Mouse (Mus musculus): ENCODE measurements around the gene Abhd6.

Abhd6 gene

DNA sequence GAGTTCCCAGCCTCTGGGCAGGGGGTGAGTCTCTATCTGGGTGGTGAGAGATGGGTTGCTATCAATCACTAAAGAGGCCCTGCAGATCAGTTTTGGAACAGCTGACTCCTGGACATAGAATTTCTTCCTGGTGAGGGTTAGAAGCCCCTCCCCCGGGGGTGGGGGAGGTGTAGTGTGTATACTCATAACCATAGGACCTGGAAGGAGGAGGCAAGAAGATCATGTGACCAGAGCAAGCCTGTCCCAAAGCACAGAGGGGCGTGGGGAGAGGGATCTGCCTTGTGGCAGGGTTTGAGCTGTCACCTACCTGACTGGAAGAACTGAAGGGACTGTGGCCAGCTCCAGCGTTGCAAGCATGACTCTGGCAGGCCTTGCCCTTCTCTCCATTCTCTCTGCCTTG lies 59.4 kb downstream of the Abhd6 start:
- WGBS = 38% methylated on average over 3 of the region's 3 CpGs

DNA sequence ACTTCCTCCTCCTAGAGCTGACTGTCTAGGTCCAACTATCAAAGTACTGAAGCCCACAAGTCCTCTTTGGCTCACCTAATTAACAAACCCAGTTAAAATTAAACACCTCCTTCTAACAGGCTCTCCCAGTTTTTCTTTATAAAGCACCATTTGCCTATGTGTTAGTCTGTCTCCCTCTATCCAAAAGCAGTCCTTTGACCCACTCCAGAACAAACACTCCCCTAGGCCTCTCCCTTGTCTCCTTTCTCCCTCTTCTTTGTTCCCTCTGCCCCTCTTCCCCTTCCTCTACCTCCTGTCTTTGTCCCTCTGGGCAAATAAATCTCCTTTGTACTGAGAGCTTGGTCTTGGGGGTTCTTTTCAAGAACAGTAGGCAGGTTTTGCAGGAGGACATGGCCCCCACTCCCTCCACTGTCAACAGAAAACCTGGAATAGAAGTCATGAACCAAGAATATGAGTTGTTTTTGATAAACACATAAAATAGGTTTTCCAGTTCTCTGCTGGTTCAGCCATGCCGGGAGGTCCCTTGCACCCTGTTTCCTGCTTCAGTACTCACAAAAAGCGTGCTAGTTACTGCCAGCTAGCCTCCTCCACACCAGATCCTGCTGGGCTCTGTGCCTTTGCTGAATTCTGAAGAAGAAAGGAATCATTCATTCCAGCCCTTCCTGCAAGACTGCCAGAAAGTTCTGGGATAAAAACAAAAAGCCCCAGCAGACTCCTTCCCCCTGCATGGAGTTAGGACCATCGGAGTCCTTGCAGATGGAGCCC lies 60.0 kb downstream of the Abhd6 start:
- WGBS = 13% methylated on average over 3 of the region's 3 CpGs

DNA sequence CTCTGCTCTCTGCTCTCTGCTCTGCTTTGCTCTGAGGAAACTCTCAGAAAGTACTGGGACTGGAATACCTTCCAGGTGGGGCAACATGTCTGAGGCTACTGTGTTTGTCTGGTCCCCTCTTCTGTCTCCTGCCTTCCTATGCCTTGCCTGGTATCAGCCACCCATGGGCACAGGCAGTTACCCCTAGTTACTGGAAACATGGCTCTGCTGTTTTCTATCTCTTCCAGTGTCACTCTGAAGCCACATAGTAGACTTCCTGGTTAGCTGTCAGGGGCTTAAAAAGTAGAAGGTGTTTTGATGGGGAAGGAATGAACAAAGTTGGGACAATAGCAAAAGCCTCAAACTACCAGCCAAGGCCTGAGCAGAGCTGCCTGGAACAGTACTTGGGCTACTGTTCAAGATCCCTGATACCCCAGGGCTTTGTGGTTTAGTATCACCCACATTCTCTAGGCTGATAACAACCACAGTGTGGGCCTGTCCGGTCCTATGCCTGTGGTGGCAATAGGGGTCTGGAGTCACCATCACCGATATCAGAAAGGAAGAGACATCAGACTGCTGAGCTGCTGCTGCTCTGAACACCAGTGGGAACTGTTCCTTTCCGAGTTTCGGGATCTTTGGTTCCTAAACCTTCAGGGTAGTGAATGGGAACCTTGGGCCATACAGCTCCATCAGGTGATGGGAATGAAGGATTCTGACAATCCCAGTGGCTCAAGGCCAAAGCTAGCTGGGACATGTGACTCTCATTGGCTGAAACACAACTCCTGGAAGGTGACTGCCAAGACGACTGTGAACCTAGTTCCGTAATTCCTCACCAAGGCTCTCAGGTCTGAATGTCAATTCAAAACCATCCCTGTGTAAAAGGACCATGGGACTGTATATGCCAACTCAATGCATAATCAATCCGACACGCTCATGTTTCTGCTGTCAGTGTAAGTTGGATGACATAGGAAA lies 61.4 kb downstream of the Abhd6 start:
- WGBS = 83% methylated on average over 8 of the region's 8 CpGs

DNA sequence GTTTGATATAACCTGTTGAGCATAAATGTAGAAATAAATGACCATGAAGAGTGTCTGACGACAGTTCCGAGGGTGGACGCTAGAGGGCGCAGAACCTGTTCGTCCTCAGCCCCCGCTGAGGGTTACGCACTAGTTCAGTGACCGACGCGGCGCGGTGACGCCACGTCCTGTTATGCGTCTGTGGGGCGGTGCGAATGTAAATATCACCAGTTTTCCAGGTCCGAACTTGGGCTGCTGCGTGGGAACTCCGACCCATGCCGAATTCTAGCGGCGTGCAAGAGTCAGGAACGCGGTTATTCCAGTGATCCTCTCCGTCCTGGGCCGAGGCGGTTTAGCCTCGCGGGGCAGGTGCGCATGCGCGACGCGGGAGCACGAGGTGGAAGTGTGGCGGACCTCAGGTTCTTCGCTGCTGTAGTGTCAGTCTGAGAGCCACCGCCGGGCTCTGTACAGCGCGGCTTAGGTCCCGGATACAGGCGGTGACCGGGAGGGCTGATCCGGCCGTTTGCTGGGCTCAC lies 77.5 kb downstream of the Abhd6 start, which contains the start of gene Rpp14:
TSS of gene Rpp14 (plus strand) at position 203 of the 515 bp plus-strand sequence.
- WGBS = under 1% methylated on average over 47 of the region's 47 CpGs

DNA sequence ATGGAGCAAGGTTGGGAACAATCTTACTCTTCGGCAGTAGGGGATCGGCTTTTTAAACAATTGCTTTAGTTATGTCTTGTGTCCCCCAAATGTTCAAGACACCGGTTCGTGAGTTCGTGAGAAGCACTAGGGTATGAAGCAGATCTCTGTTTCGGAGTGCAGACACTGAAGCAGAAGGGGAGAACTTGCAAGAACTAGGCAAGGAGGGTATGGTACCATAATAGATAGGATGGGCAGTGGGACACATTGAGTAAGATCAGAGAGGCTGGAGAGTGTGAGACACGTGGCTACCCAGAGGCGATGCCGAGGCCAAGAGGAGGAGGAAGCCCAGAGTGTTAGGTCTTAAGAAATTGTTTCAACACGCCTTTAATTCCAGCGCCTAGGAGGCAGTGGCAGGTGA lies 78.0 kb downstream of the Abhd6 start:
- 2% methylated on average over 11 of the region's 11 CpGs for WGBS

DNA sequence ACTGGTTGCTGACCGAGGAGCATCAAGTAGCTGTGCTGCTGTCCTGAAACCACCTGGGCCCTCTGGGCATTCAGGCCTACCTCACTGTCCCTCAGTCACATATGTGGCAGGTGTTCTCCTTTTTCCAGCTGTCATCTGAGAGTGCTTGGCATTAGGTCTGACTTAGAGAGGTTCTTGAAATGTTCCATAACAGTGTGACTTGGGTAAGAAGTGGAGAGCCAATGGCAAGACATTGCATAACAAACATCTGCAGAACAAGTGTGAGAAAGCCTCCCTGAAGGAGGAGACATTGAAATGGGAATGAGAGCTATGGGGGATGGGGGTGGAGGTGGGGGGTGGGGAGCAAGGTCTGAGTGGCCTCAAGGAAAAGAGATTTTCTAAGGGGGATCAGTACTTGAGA lies 80.2 kb downstream of the Abhd6 start:
- WGBS = 94% methylated on average over 1 of the region's 1 CpGs

DNA sequence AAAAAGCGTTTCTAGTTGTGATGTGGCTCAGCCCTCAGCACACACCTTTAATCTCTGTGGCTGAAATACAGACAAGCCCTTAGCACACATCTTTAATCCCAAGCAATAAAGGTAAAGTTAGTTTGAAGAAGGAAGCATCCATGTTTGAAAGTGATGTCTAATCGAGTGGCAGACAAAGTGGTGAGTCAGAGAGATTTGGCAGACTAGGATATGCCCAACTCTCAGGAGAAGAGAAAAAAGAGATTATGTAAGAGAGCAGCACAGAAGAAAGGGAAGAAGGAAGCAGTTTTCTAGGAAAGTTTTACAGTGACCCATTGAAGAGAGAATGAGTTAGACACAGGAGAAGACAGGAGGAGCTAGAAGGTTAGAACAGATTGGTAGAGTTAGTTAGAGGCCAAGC lies 86.3 kb downstream of the Abhd6 start:
- 81% methylated on average over 2 of the region's 2 CpGs for WGBS

DNA sequence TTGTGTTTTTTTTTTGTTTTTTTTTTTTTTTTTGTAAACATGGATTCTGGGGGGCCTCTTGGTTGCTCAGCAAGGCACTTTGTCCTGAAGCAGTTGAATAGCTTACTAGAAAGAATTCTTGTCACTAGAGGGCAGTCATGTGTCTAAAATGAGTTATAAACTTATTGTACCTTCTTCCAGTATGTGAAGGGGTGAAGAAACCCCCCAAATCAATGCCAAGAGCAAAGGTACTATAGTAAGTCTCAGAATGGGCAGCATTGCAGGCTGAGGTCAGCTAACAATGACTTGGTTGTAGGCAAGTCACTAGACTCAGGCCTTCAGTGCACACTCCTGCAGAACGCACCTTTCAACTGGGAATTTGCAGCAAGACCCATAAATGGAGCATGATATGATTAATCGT lies 89.9 kb downstream of the Abhd6 start:
- 87% methylated on average over 2 of the region's 2 CpGs for whole genome bisulfite sequencing

DNA sequence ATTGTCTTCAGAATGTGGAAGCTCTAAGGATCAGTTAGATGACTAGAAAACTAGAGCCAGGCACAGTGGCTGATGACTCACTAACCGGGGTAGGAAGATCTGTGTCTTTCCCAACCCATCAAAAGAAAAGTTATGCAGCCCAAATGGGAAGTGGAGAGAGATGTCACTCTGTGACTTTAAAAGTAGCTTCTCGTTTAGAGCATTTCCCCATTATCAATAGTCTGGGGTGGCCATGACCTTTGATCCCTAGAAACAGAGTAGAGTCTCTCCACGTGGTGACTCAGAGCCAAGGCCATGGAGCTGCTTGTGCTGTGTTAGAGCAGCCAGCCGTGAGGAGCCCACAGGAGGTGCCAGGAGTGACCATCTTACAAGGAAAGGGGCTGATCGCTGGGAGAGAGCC lies 90.7 kb downstream of the Abhd6 start:
- WGBS = 40% methylated on average over 5 of the region's 5 CpGs

DNA sequence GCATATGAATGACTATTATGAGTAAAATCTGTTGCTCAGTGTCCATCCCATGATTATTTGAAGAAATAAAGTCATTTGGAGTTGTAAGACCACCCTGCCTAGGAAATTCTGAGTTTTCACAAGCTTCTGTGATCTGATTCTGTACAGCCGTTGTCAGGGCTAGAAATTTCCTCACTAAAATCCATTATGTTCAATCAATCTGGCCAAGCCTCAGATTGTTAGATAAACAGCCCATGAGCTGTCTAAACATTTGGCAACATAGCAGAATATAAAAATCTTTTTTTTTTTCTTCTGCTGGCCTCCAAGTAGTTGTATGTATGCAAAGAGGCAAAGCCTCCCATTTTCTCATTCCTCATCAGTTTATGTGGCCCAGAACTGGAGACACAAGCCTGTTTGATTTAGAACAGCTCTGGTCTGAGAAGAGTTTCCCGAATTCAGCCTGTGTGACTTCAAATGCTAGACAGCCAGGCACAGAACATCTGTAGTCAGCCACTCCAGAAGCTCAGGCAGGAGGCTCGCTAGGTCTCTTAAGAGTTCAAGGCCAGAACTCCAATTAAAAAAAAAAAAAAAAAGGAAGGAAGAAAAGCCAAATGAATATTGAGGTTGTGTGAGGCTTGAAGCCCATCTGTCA lies 92.3 kb downstream of the Abhd6 start:
- WGBS = 60% methylated on average over 3 of the region's 3 CpGs

DNA sequence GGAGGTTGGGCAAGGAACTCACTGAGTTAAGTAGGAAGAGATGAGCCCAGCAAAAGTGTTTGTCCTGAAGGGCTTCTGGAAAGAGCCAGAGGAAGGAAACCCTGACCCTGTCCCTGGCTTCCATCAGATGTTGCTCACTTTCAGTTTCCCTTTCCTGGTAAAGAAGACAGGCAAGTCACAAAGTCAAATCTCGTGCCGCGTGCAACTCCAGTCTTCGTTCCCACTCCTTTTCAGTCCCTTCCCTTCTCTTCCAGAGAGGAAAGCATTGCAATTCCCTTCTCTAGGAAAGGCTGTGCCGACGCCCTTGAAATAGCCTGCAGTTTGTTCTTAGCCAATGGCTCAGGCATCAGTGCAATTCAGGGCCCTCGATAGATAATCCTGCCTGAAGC lies 92.9 kb downstream of the Abhd6 start:
- WGBS = 66% methylated on average over 7 of the region's 7 CpGs

DNA sequence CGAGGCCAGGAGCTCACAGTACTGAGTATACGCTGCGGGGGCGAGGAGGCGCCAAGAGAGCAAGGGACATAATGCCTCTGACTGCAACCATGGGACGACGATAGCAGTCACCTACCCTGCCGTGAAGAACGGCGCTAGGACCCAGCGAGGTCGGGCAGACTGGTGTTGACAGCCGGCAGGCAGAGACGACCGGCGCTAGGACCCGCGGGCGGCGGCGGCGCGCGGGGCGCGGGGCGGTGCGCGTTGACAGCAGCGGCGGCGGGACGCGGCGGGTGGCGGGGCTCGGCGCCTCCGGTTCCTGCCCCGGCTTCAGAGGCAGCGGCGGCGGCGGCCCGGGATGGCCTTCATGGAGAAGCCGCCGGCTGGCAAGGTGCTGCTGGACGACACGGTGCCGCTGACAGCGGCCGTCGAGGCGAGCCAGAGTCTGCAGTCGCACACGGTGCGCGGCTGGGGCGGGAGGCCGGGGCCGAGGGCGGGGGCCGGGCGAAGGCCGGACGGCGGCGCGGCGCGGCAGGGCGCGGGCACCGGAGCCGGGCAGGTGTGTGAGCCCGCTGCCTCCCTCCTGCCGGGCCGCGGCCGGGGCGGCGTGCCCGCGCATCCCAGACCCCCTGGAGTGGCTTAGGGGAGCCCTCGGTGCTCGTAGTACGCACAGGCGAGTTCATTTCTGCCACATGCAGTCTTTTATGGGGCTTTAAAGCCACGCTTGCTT lies 95.4 kb downstream of the Abhd6 start, which contains the start of gene Pxk:
TSS of gene Pxk (plus strand) at position 234 of the 709 bp plus-strand sequence.
- under 1% methylated on average over 87 of the region's 89 CpGs for WGBS

DNA sequence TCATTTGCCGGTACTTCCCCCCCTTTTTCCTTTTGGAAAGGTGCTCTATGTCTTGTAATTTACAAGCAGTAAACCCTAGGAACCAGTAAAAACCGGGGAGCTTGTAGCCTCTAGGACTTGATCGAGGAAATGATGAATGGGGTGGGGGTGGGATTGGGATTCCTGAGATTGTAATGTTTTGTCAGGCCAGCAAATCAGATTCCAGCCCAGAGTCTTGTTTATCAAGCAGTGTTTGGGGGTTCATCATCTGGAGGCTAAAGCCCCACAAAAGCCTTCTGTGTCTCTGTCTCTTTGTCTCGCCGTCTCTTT lies 95.9 kb downstream of the Abhd6 start:
- 2% methylated on average over 5 of the region's 5 CpGs for WGBS

DNA sequence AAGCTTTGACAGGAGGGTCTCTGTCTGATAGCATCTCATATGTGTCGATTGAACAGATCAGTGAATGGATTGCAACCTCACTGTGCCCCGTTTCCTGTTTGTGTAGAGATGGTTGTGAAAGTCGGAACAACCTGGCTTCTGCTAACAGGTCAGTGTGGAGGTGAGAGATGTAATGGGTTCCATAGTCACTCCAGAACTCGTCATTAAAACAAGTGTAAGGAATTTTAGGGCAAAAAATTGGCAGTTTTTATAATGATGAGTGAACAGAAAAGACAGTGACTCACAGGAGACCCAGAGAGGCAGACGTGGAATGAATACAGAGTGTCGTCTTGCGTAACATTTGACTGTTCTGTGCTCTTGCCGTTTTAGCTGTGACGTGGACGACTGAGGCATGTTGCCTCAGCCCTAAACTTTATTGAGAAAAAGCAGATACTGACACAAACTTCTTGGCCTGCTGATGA lies 96.9 kb downstream of the Abhd6 start:
- 27% methylated on average over 10 of the region's 10 CpGs for WGBS

DNA sequence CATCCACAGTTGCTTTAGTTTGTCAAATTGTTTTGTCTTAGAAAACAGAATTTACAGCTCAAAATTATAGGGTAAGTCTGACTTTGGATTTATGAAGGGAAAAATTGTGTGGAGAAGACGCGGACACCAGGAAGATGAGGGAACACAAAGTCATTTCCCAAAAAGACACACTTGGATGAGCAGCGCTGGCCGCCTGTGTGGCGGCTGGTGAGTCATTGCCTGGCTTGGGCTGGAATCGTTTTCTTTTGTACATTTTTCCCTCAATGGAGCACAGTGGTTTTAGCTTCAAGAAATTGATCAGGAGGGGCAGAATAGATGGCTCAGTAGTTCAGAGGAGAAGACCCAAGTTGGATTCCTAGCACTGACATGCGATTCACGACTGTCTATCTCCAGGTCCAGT lies 99.2 kb downstream of the Abhd6 start:
- 61% methylated on average over 8 of the region's 8 CpGs for WGBS

DNA sequence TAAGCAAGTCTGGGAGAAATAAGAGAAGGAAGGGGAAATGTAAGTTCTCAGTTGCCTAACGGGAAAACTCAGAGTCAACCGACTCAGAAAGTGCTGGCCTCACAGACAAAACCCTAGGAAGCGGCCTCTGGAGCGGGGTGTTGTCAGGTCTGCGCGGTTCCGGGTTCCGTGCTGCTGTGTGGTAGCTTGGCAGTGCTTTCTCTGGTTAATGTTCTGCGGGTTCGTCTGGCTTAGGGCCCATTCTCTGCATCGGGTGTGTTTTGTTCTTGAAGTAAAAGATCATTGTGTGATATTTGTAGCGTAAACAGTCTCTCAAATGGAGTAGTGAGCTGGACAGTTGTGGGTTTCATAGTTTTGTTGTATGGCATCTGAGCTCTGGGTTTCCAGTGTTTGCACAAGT lies 100.0 kb downstream of the Abhd6 start:
- WGBS = 54% methylated on average over 12 of the region's 12 CpGs
